Mouse (Mus musculus) myocyte (in vitro differentiated cells): ENCODE measurements at regions not wholly inside any gene's neighbourhood (a gene's known extent, or its start where the extent isn't known, plus 50 kb on each side); places are given as distances from the start of the nearest gene placed in this dataset.

Source experiments
- H3K27me3 ChIP-seq: one replicate; pipeline ENCODE4 v1.6.1; 2011; ENCODE audit not compliant: control insufficient read depth, insufficient read depth, insufficient read length
- H3K36me3 ChIP-seq: one replicate; pipeline ENCODE4 v1.6.1; 2011; ENCODE audit not compliant: control insufficient read depth, insufficient read depth
- H3K4me2 ChIP-seq: one replicate; pipeline ENCODE4 v1.6.1; 2011; ENCODE audit warnings: low read depth, control low read depth
- H3K4me3 ChIP-seq: one replicate; pipeline ENCODE4 v1.5.1; 2011; ENCODE audit warnings: mild to moderate bottlenecking, control low read depth, moderate library complexity
- H3K79me2 ChIP-seq: one replicate; pipeline ENCODE4 v1.6.1; 2011; ENCODE audit not compliant: control insufficient read depth, insufficient read depth
- H3ac ChIP-seq: one replicate; pipeline ENCODE4 v1.6.1; 2011; ENCODE audit not compliant: control insufficient read depth, insufficient read length
- CEBPB ChIP-seq: IDR thresholded peaks from 2 replicates; pipeline ENCODE4 v1.6.1; 2011; ENCODE audit warnings: mild to moderate bottlenecking, moderate library complexity; ENCODE audit not compliant: poor library complexity, insufficient read depth, severe bottlenecking
- E2F4 ChIP-seq: IDR thresholded peaks from one replicate; pipeline ENCODE4 v1.6.1; 2011; ENCODE audit warnings: mild to moderate bottlenecking, control low read depth, moderate library complexity; ENCODE audit not compliant: insufficient read depth
- MAX ChIP-seq: IDR thresholded peaks from one replicate; pipeline ENCODE4 v1.6.1; 2011; ENCODE audit warnings: low read depth, mild to moderate bottlenecking, control low read depth
- MYOD1 ChIP-seq, 3 experiments: IDR thresholded peaks; one replicate each; pipeline ENCODE4 v1.6.1; 2011; ENCODE audit warnings: control low read depth in 2 of 3, low read depth in 2 of 3, mild to moderate bottlenecking in 2 of 3, moderate library complexity in 1 of 3; ENCODE audit not compliant: insufficient read length in 2 of 3, control insufficient read depth in 1 of 3
- MYOG ChIP-seq, 3 experiments: IDR thresholded peaks; one replicate each; pipeline ENCODE4 v1.6.1; 2011; ENCODE audit warnings: control low read depth in 2 of 3, low read depth in 2 of 3, mild to moderate bottlenecking in 2 of 3; ENCODE audit not compliant: insufficient read length in 2 of 3, control insufficient read depth in 1 of 3, insufficient read depth in 1 of 3
- POLR2A ChIP-seq: IDR thresholded peaks from one replicate; pipeline ENCODE4 v1.6.1; 2011; ENCODE audit warnings: low read depth, mild to moderate bottlenecking, control low read depth, moderate library complexity; ENCODE audit not compliant: insufficient read length
- POLR2AphosphoS2 ChIP-seq: IDR thresholded peaks from one replicate; pipeline ENCODE4 v1.6.1; 2011; ENCODE audit warnings: low read depth, control low read depth; ENCODE audit not compliant: insufficient read length
- REST ChIP-seq: IDR thresholded peaks from one replicate; pipeline ENCODE4 v1.6.1; 2011; ENCODE audit warnings: mild to moderate bottlenecking, control low read depth, moderate library complexity; ENCODE audit not compliant: insufficient read depth, insufficient read length
- SRF ChIP-seq: IDR thresholded peaks from one replicate; pipeline ENCODE4 v1.6.1; 2011; ENCODE audit warnings: low read depth; ENCODE audit not compliant: control insufficient read depth, insufficient read length
- TCF12 ChIP-seq: IDR thresholded peaks from one replicate; pipeline ENCODE4 v1.6.1; 2011; ENCODE audit warnings: mild to moderate bottlenecking, control low read depth; ENCODE audit not compliant: poor library complexity, insufficient read depth, severe bottlenecking
- TCF3 ChIP-seq: IDR thresholded peaks from one replicate; pipeline ENCODE4 v1.6.1; 2011; ENCODE audit warnings: low read depth, control low read depth; ENCODE audit not compliant: insufficient read length
- USF1 ChIP-seq: IDR thresholded peaks from one replicate; pipeline ENCODE4 v1.6.1; 2011; ENCODE audit warnings: low read depth, mild to moderate bottlenecking, control low read depth, moderate library complexity

DNA sequence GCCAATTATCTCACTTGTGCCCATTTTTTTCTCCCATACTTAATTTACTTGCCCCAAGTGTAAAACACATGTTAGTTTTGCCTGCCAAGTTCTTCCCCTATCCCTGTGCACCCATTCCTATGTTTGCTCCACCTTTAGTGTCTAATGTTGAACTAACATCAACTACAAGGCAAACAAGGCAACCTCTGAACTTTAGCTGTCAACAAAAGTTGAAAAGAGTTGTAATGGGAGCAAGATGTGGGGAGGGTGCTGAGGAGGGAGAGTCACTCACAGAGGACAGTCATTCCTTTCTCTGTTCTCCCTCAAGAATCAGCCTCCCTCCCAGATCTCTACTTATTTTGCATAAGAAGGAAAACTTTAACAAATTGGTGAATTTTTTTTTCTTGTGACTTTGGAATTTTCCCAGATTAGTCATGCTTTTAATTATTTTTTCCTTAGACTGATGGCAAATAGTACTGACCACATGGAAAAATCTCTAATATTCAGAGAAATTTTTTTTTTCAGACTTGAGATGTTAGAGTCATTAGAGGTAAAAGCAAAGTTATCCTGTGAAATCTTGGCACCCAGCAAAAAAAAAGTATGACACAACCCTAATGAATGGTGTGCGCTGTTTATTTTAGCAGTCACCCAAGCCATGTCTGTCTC is 2710.6 kb upstream of the Gm7489 start:
- H3K79me2 ChIP-seq: no peaks in the 10 kb centered on the region
- H3ac ChIP-seq: no peak overlapping the region
- H3K4me3 ChIP-seq: no peak overlapping the region
- H3K4me2 ChIP-seq: no peak overlapping the region
- H3K27me3 ChIP-seq: no peaks in the 10 kb centered on the region
- TF ChIP-seq MYOG (IDR thresholded peaks at IDR 0.05; ENCODE audit: control insufficient read depth in 1 of 3, insufficient read depth in 1 of 3, insufficient read length in 2 of 3, low read depth in 2 of 3) (no peak), POLR2A (no peak)
- no peaks in the 10 kb centered on the region for H3K36me3 ChIP-seq

DNA sequence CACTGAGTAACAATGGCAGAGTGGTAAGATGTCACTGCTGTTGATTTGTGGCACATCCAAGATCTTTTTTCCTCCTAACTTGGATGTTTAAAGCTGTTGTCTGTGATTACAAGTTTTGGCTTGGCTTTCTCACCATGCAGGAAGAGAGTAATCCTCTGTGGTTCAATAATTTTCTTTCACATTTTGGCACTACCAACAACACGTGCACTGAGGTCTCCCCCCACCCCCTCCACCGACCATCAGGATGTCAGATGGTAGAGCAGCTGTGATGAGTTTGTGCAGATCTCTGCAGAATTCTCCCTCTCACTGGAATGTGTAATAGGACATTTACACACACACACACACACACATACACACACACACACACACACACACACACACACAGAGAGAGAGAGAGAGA is 2708.2 kb upstream of the Gm7489 start:
- H3K4me3 ChIP-seq: no peak overlapping the region
- TF ChIP-seq TCF3: no peak
- TF ChIP-seq CEBPB: no peak
- no peak for TF ChIP-seq POLR2AphosphoS2
- peak in 2 of 3 experiments; percentile 14 to 24 for TF ChIP-seq MYOD1 (IDR thresholded peaks at IDR 0.05; ENCODE audit: control insufficient read depth in 1 of 3, insufficient read length in 2 of 3, low read depth in 2 of 3)
- no peak for TF ChIP-seq POLR2A
- no peak for TF ChIP-seq USF1
- TF ChIP-seq TCF12: no peak
- TF ChIP-seq MAX: no peak
- peak in 1 of 3 experiments; percentile 39 for TF ChIP-seq MYOG (IDR thresholded peaks at IDR 0.05; ENCODE audit: control insufficient read depth in 1 of 3, insufficient read depth in 1 of 3, insufficient read length in 2 of 3, low read depth in 2 of 3)
- no peak for TF ChIP-seq REST
- no peak for TF ChIP-seq SRF
- no peak for TF ChIP-seq E2F4
- no peak overlapping the region for H3K4me2 ChIP-seq
- no peaks in the 10 kb centered on the region for H3K27me3 ChIP-seq
- H3K79me2 ChIP-seq: no peaks in the 10 kb centered on the region
- no peak overlapping the region for H3ac ChIP-seq
- H3K36me3 ChIP-seq: no peaks in the 10 kb centered on the region

DNA sequence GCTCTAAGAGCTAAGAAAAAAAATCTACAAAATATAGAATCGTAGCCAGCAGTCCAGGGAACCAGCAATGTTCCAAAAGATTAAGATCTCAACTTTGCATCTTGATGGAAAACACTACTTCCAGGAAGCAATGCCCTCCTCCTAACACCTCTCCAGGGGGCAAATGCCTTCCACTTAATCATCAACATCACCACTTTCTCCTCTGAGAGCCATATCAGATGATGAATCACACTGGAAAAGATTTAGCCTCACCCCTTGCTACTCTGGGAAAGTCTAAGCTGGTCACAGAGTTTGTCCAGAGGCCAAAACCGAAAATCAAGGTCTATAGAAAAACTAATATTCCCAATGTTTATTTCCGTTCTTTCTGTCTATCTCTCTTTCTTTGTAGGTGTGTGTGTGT is 2695.6 kb upstream of the Gm7489 start:
- no peak overlapping the region for H3ac ChIP-seq
- no peak overlapping the region for H3K4me3 ChIP-seq
- H3K4me2 ChIP-seq: no peak overlapping the region
- no peaks in the 10 kb centered on the region for H3K36me3 ChIP-seq
- H3K27me3 ChIP-seq: no peaks in the 10 kb centered on the region
- H3K79me2 ChIP-seq: no peaks in the 10 kb centered on the region
- TF ChIP-seq MAX (no peak), CEBPB (no peak), MYOD1 (IDR thresholded peaks at IDR 0.05; ENCODE audit: control insufficient read depth in 1 of 3, insufficient read length in 2 of 3, low read depth in 2 of 3) (no peak)

DNA sequence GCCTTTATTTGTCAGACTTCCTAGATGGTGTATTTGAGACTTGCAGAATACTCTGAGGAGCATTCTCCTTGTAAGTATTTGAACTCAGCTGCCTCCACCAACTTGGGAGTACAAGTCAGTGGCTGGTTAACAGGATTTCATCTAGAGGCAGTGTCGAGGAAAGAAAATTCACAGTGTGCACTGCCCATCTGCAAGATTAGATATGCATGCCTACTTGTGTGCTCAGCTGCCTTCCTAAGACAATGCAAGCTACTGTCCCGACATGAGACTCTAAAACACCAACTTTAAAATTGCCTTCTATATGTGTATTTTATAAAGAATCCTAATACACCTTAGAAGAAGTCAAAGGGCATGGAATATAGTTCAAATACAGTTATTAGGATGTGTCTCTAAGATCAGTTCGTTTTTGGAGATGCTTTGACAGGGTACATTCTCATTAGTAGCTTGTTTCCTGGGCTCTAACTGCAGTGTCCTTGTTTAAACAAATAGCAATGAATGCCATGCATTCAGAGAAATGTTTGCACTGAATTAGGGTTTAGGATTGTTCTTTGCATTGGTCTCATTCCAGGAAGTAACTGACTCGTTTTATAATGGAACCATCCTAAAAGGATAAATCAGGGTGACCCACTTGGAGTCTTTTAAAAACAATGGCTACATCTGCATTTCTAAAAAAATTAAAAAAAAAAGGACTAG is 2687.1 kb upstream of the Gm7489 start:
- H3K4me2 ChIP-seq: no peak overlapping the region
- no peak overlapping the region for H3K4me3 ChIP-seq
- H3K36me3 ChIP-seq: no peaks in the 10 kb centered on the region
- TF ChIP-seq MYOD1 (IDR thresholded peaks at IDR 0.05; ENCODE audit: control insufficient read depth in 1 of 3, insufficient read length in 2 of 3, low read depth in 2 of 3) (no peak), POLR2AphosphoS2 (no peak)
- no peak overlapping the region for H3ac ChIP-seq
- H3K79me2 ChIP-seq: no peaks in the 10 kb centered on the region
- no peaks in the 10 kb centered on the region for H3K27me3 ChIP-seq

DNA sequence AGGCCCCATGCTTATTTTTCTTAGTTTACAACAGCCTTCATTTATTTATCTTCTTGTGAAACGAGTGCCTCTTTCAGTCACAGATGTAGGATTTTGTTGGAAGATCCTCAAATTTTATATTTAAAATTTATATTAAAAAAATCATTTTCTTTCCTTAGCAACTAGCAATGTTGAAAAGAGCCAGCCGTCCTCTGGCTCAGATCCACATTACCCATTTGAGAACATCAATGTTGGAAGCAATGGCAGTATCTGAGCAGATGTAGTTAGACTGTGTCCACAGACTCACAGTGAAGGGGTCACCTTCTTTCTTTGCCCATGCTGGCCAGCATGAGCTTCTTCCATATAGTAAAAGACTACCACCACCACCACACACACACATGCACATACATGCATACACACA is 2681.4 kb upstream of the Gm7489 start:
- no peaks in the 10 kb centered on the region for H3K27me3 ChIP-seq
- no peaks in the 10 kb centered on the region for H3K79me2 ChIP-seq
- no peaks in the 10 kb centered on the region for H3K36me3 ChIP-seq
- no peak overlapping the region for H3K4me3 ChIP-seq
- TF ChIP-seq TCF3 (no peak), REST (no peak), USF1 (no peak), CEBPB (no peak), MAX (no peak), POLR2A (no peak), E2F4 (no peak), MYOG (IDR thresholded peaks at IDR 0.05; ENCODE audit: control insufficient read depth in 1 of 3, insufficient read depth in 1 of 3, insufficient read length in 2 of 3, low read depth in 2 of 3) (no peak), TCF12 (no peak), SRF (no peak), POLR2AphosphoS2 (no peak), MYOD1 (IDR thresholded peaks at IDR 0.05; ENCODE audit: control insufficient read depth in 1 of 3, insufficient read length in 2 of 3, low read depth in 2 of 3) (no peak)
- H3K4me2 ChIP-seq: no peak overlapping the region
- H3ac ChIP-seq: no peak overlapping the region
